9 mouse cellular contexts compared by ENCODE assay signal in genomic region chr16:94065728-94066674, GRCm38 (mm10). TPM values are rescaled to one million over a fixed set of nuclear protein-coding genes. Genes with fewer than 3 reads are reported as not detected.
DNase-seq lines count a peak whose midpoint lies in the region; ATAC-seq and TF ChIP-seq lines count a peak whose summit lies in the region.
"Had no signal": no experiment of that assay in that cellular context is flagged by ENCODE, and none has a peak within 500 bp of the region (broad histone marks: within the 10 kb centered on the region; RNA-seq: fewer than 3 reads in every experiment).

No protein-coding gene starts in this region.

- H3K9me3 ChIP-seq in kidney, postnatal 0 days (replicated peaks; ENCODE audit: low read length): no peaks in the 10 kb centered on the region
- no peaks in the 10 kb centered on the region; the same call in 1 of the 2 replicates for H3K9me3 ChIP-seq in hindbrain, embryonic 16.5 days (ENCODE audit: control insufficient read depth, low read length)
- H3K9me3 ChIP-seq in neural tube, embryonic 13.5 days: peaks cover 3% of the 10 kb centered on the region; the same call in 1 of the 2 replicates

- H3K9ac ChIP-seq in kidney, postnatal 0 days (ENCODE audit: low read depth, low read length): no peak overlapping the region
- no peak overlapping the region for H3K9ac ChIP-seq in hindbrain, embryonic 16.5 days (ENCODE audit: low read depth, low read length)
- no peak overlapping the region for H3K9ac ChIP-seq in neural tube, embryonic 13.5 days

- peak; percentile 57; the same call in 1 of the 2 replicates for ATAC-seq in kidney, postnatal 0 days (replicated peaks; ENCODE audit: low FRiP score, low read depth)
- no peak; the same call in 1 of the 2 replicates for ATAC-seq in hindbrain, embryonic 16.5 days
- ATAC-seq in neural tube, embryonic 13.5 days (ENCODE audit: low read depth): no peak

- H3K4me1 ChIP-seq in kidney, postnatal 0 days (replicated peaks; ENCODE audit: insufficient read depth, low read length): no peaks in the 10 kb centered on the region
- H3K4me1 ChIP-seq in hindbrain, embryonic 16.5 days (ENCODE audit: control insufficient read depth, insufficient read depth, low read depth, low read length): no peaks in the 10 kb centered on the region
- H3K4me1 ChIP-seq in neural tube, embryonic 13.5 days (replicated peaks): no peaks in the 10 kb centered on the region

- 0 out of 2 replicates have a peak overlapping the region, but pooled peaks have one; percentile 6 for H3K4me2 ChIP-seq in kidney, postnatal 0 days (ENCODE audit: low read length)
- H3K4me2 ChIP-seq in hindbrain, embryonic 16.5 days (ENCODE audit: low read length): peak overlapping the region; percentile 34
- peak overlapping the region; percentile 13 for H3K4me2 ChIP-seq in neural tube, embryonic 13.5 days

- no peak overlapping the region for H3K27ac ChIP-seq in kidney, postnatal 0 days
- H3K27ac ChIP-seq in hindbrain, embryonic 16.5 days (ENCODE audit: low read depth, low read length): no peak overlapping the region
- H3K27ac ChIP-seq in neural tube, embryonic 13.5 days (replicated peaks): no peak overlapping the region

- H3K27me3 ChIP-seq in kidney, postnatal 0 days (ENCODE audit: insufficient read depth, low read length): no peaks in the 10 kb centered on the region
- H3K27me3 ChIP-seq in hindbrain, embryonic 16.5 days (replicated peaks; ENCODE audit: control insufficient read depth, insufficient read depth, low read length): peaks cover 2% of the 10 kb centered on the region; the same call in 1 of the 2 replicates
- 0 out of 2 replicates have a peak, but pooled peaks cover 7% of the 10 kb centered on the region for H3K27me3 ChIP-seq in neural tube, embryonic 13.5 days

- 65% methylated on average over 24 of the region's 24 CpGs for WGBS in kidney, postnatal 0 days
- WGBS in hindbrain, embryonic 16.5 days: 73% methylated on average over 24 of the region's 24 CpGs
- 69% methylated on average over 24 of the region's 24 CpGs for WGBS in neural tube, embryonic 13.5 days

- no peaks in the 10 kb centered on the region for H3K36me3 ChIP-seq in kidney, postnatal 0 days (ENCODE audit: insufficient read depth, low read length)
- H3K36me3 ChIP-seq in hindbrain, embryonic 16.5 days (ENCODE audit: control insufficient read depth, insufficient read depth, low read length): no peaks in the 10 kb centered on the region
- no peaks in the 10 kb centered on the region for H3K36me3 ChIP-seq in neural tube, embryonic 13.5 days

- TF ChIP-seq CTCF in kidney, postnatal 0 days (IDR thresholded peaks at IDR 0.05; ENCODE audit: low read depth): no peak

- no peak overlapping the region for H3K4me3 ChIP-seq in kidney, postnatal 0 days (replicated peaks; ENCODE audit: low read depth, low read length)
- H3K4me3 ChIP-seq in hindbrain, embryonic 16.5 days (ENCODE audit: low read length): 0 out of 2 replicates have a peak overlapping the region, but pooled peaks have one; percentile 2
- no peak overlapping the region for H3K4me3 ChIP-seq in neural tube, embryonic 13.5 days

- peak; percentile 71 for DNase-seq in kidney, postnatal 0 days (ENCODE audit: low spot score)
- no peak for DNase-seq in kidney, postnatal 36 days
- peak; percentile 54 for DNase-seq in T-cell, adult 2 months (ENCODE audit: low spot score)
- DNase-seq in gastrocnemius, postnatal 10 days: no peak
- DNase-seq in thymus, postnatal 14 days: no peak
- DNase-seq: adrenal gland, adult 2 months; layer of hippocampus, adult 9-11 months had no signal

RNA-seq across cellular contexts. Expression of gene Sim2, which starts 18.7 kb away (rescaled TPM):
- polyA plus RNA-seq in kidney, postnatal 0 days (2015; fragmentation: Nextera tagmentation; extraction: Ambion mirVana): 3.0 and 3.1 TPM in 2 replicates
- 0.10 TPM in 1 of 2 replicates, not detected in the other for polyA plus RNA-seq in hindbrain, embryonic 16.5 days (2015; fragmentation: Nextera tagmentation; extraction: Ambion mirVana)
- polyA plus RNA-seq in neural tube, embryonic 13.5 days (2015; fragmentation: Nextera tagmentation; extraction: Ambion mirVana): 0.12 and 0.28 TPM in 2 replicates
- total RNA-seq in gastrocnemius, postnatal 10 days (2021): 10 to 100 TPM; 11.9 to 13.2 TPM
- total RNA-seq: adrenal gland, adult 2 months had no signal
- polyA plus RNA-seq: adrenal gland, adult 2 months had no signal

RNA-seq across cellular contexts. Expression of gene Cldn14, which starts 57.4 kb away (rescaled TPM):
- polyA plus RNA-seq in kidney, postnatal 0 days (2015; fragmentation: Nextera tagmentation; extraction: Ambion mirVana): 0.74 and 0.95 TPM in 2 replicates
- not detected in 2 replicates for polyA plus RNA-seq in hindbrain, embryonic 16.5 days (2015; fragmentation: Nextera tagmentation; extraction: Ambion mirVana)
- 0.31 TPM in 1 of 2 replicates, not detected in the other for polyA plus RNA-seq in neural tube, embryonic 13.5 days (2015; fragmentation: Nextera tagmentation; extraction: Ambion mirVana)
- total RNA-seq in gastrocnemius, postnatal 10 days (2021): under 1 TPM in 1 of 2 experiments, not detected in 1; 0.16 TPM
- total RNA-seq: adrenal gland, adult 2 months had no signal

Comparison
In these comparisons a context has a peak if more than half of its experiments do, and no peak if none do; other contexts are left out.
1. DNase-seq: peak in kidney, postnatal 0 days (single experiment) and T-cell, adult 2 months (single experiment); none in kidney, postnatal 36 days (0 of 2), gastrocnemius, postnatal 10 days (single experiment) and thymus, postnatal 14 days (single experiment).
2. Peak in every context shown above with its lines, with median percentiles within 50 percentile points of each other: H3K4me2 ChIP-seq.